Mouse (Mus musculus) left cerebral cortex, postnatal 14 days (tissue): ENCODE results near the gene Thsd7a. TPM values are rescaled to one million over a fixed set of nuclear protein-coding genes. Genes with fewer than 3 reads are reported as not detected.
A peak's percentile ranks its signal among the peaks of the same experiment; 100 is the strongest.

Experiments used
- DNase-seq, 2 experiments: peaks; one replicate each; pipeline ENCODE4 v3.0.0; 2021 to 2022; ENCODE audit warnings: low spot score in 2 of 2, mixed read lengths in 1 of 2
- intact Hi-C: fragments of 180-260 bp; cut with DNase I; formaldehyde crosslinking; loops from one replicate; pipeline ENCODE4 v1.15.1; 2025
- total RNA-seq, 2 experiments: library from RNA; stranded (reverse); gene quantifications; 2 replicates each; pipeline ENCODE4 v1.2.3; 2021

Thsd7a gene
- total RNA-seq, 2 experiments from 2014 or later = 48.0 to 58.4 TPM

- DNase-seq = no peak
- intact Hi-C loops = no loop called here
These were observed 46.3 kb downstream of the Thsd7a start for GRCm38 (mm10) chr6:12702925-12703324.

GRCm38 (mm10) chr6:12699089-12699488, 50.1 kb downstream of the Thsd7a start:
- no peak for DNase-seq
- intact Hi-C loops = no loop called here

- intact Hi-C loops = no loop called here
- no peak for DNase-seq
These were observed 55.5 kb downstream of the Thsd7a start for GRCm38 (mm10) chr6:12693689-12694088.

- intact Hi-C loops = no loop called here
- DNase-seq = no peak
These were observed 56.0 kb downstream of the Thsd7a start for GRCm38 (mm10) chr6:12693239-12693638.

- intact Hi-C loops = no loop called here
- DNase-seq = no peak
These were observed 99.6 kb downstream of the Thsd7a start for GRCm38 (mm10) chr6:12649633-12650032.

- intact Hi-C loops = no loop called here
- DNase-seq = no peak
These were observed 120.5 kb downstream of the Thsd7a start for GRCm38 (mm10) chr6:12628637-12629246.

GRCm38 (mm10) chr6:12606638-12607246, 142.5 kb downstream of the Thsd7a start:
- DNase-seq = peak; percentile 12 to 13
- intact Hi-C loops = no loop called here

- intact Hi-C loops = no loop called here
- DNase-seq = peak in 1 of 2 experiments; percentile 2
These were observed 146.3 kb downstream of the Thsd7a start for GRCm38 (mm10) chr6:12602927-12603326.

GRCm38 (mm10) chr6:12602161-12602560, 147.0 kb downstream of the Thsd7a start:
- DNase-seq = peak in 1 of 2 experiments; percentile 3
- intact Hi-C loops = no loop called here

GRCm38 (mm10) chr6:12584456-12584855, 164.8 kb downstream of the Thsd7a start:
- DNase-seq = no peak
- intact Hi-C loops = no loop called here

- intact Hi-C loops = no loop called here
- no peak for DNase-seq
These were observed 168.1 kb downstream of the Thsd7a start for GRCm38 (mm10) chr6:12581143-12581542.

GRCm38 (mm10) chr6:12575619-12576216, 173.5 kb downstream of the Thsd7a start:
- DNase-seq = no peak
- intact Hi-C loops = no loop called here

- no peak for DNase-seq
- intact Hi-C loops = no loop called here
These were observed 177.0 kb downstream of the Thsd7a start for GRCm38 (mm10) chr6:12572202-12572601.

GRCm38 (mm10) chr6:12565136-12565535, 184.1 kb downstream of the Thsd7a start:
- intact Hi-C loops = no loop called here
- no peak for DNase-seq

GRCm38 (mm10) chr6:12562336-12562735, 186.9 kb downstream of the Thsd7a start:
- DNase-seq = no peak
- intact Hi-C loops = no loop called here

GRCm38 (mm10) chr6:12560500-12560899, 188.7 kb downstream of the Thsd7a start:
- intact Hi-C loops = no loop called here
- no peak for DNase-seq

- intact Hi-C loops = no loop called here
These were observed 193.8 kb downstream of the Thsd7a start for GRCm38 (mm10) chr6:12555114-12556099.

GRCm38 (mm10) chr6:12551176-12551575, 198.0 kb downstream of the Thsd7a start:
- intact Hi-C loops = no loop called here
- DNase-seq = no peak

More at GRCm38 (mm10) chr6:12555114-12556099, 193.8 kb downstream of the Thsd7a start:
- DNase-seq = no peak

GRCm38 (mm10) chr6:12550054-12550655, 199.1 kb downstream of the Thsd7a start:
- no peak for DNase-seq
- intact Hi-C loops = no loop called here
